15 mouse cellular contexts compared by ENCODE assay signal in the genomic region with DNA sequence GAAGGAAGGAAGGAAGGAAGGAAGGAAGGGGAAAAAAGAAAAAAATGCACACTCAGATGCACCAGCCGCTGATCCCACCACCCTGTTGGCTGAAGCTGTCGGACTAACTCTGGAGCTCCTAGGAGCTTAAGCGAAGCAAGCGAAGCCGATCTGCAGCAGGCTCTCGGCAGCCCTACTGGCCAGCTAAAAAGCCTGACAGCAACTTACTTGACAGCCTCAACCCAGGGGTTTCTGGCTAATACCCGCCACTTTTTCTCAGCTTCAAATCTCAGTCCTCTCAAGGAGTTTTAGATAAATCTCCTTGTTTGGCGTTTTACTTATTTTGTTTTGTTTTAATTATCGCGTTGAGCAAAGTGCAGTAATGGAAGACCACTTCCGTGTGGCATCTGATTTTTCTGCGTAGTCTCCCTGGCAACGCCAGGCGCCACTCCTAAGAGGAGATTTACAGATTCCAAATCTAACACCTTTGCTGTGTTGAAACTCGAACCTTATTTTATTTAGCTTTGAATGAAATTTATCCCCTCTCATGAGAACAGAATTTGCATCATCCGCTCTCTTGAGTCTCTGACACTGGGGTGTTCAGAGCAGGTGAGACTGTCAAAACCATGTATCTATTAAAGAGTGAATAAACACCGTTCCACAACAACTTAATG. TPM values are rescaled to one million over a fixed set of nuclear protein-coding genes. Genes with fewer than 3 reads are reported as not detected.
A peak's percentile ranks its signal among the peaks of the same experiment; 100 is the strongest.
DNase-seq lines count a peak whose midpoint lies in the region; ATAC-seq and TF ChIP-seq lines count a peak whose summit lies in the region.
"Had no signal": no experiment of that assay in that cellular context is flagged by ENCODE, and none has a peak within 500 bp of the region (broad histone marks: within the 10 kb centered on the region; RNA-seq: fewer than 3 reads in every experiment).

No protein-coding gene starts in this region.

- H3K27ac ChIP-seq in heart, embryonic 13.5 days (replicated peaks) = no peak overlapping the region
- H3K27ac ChIP-seq in heart, embryonic 12.5 days (ENCODE audit: poor library complexity, severe bottlenecking) = no peak overlapping the region
- no peak overlapping the region for H3K27ac ChIP-seq in embryonic facial prominence, embryonic 10.5 days (replicated peaks)
- no peak overlapping the region for H3K27ac ChIP-seq in hindbrain, embryonic 11.5 days (ENCODE audit: low read depth, low read length)
- H3K27ac ChIP-seq in midbrain, embryonic 16.5 days (ENCODE audit: low read length) = peak overlapping the region; percentile 68
- H3K27ac ChIP-seq in gastrocnemius, adult 2 months = no peak overlapping the region
- H3K27ac ChIP-seq: liver, embryonic 15.5 days had no signal

- peak; percentile 45 for DNase-seq in embryonic facial prominence, embryonic 10.5 days (ENCODE audit: low spot score)
- DNase-seq in hindbrain, embryonic 11.5 days (ENCODE audit: low spot score) = peak; percentile 61
- DNase-seq in urinary bladder, postnatal 14 days (ENCODE audit: low spot score) = no peak
- no peak for DNase-seq in gastrocnemius, adult 2 months
- no peak for DNase-seq in adrenal gland, adult 8-10 months
- DNase-seq: adrenal gland, postnatal 10 days; cerebellum, adult 11-12 months; thymus, postnatal 36 days had no signal

- no peaks in the 10 kb centered on the region for H3K9me3 ChIP-seq in heart, embryonic 13.5 days
- H3K9me3 ChIP-seq in heart, embryonic 12.5 days (replicated peaks) = no peaks in the 10 kb centered on the region
- no peaks in the 10 kb centered on the region for H3K9me3 ChIP-seq in embryonic facial prominence, embryonic 10.5 days
- H3K9me3 ChIP-seq in hindbrain, embryonic 11.5 days (ENCODE audit: control insufficient read depth, low read length) = no peaks in the 10 kb centered on the region
- no peaks in the 10 kb centered on the region for H3K9me3 ChIP-seq in midbrain, embryonic 16.5 days (replicated peaks; ENCODE audit: control insufficient read depth, low read length, poor library complexity, severe bottlenecking)
- H3K9me3 ChIP-seq: liver, embryonic 15.5 days had no signal

- no peak overlapping the region for H3K4me3 ChIP-seq in heart, embryonic 13.5 days
- no peak overlapping the region for H3K4me3 ChIP-seq in heart, embryonic 12.5 days
- H3K4me3 ChIP-seq in embryonic facial prominence, embryonic 10.5 days = peak overlapping the region; percentile 39
- peak overlapping the region; percentile 13; the same call in 1 of the 2 replicates for H3K4me3 ChIP-seq in hindbrain, embryonic 11.5 days (ENCODE audit: low read depth, low read length)
- peak overlapping the region; percentile 3 for H3K4me3 ChIP-seq in midbrain, embryonic 16.5 days (ENCODE audit: low read depth, low read length)
- H3K4me3 ChIP-seq in gastrocnemius, adult 2 months = no peak overlapping the region
- H3K4me3 ChIP-seq: erythroblast, embryonic 14.5 days; liver, embryonic 15.5 days had no signal

- no peak overlapping the region for H3K9ac ChIP-seq in heart, embryonic 13.5 days
- no peak overlapping the region for H3K9ac ChIP-seq in heart, embryonic 12.5 days
- H3K9ac ChIP-seq in hindbrain, embryonic 11.5 days (ENCODE audit: low read depth, low read length) = no peak overlapping the region
- H3K9ac ChIP-seq in midbrain, embryonic 16.5 days (ENCODE audit: low read depth, low read length) = no peak overlapping the region
- H3K9ac ChIP-seq: liver, embryonic 15.5 days had no signal

- no peaks in the 10 kb centered on the region for H3K4me1 ChIP-seq in heart, embryonic 13.5 days
- H3K4me1 ChIP-seq in heart, embryonic 12.5 days (replicated peaks) = no peaks in the 10 kb centered on the region
- peaks cover 21% of the 10 kb centered on the region for H3K4me1 ChIP-seq in embryonic facial prominence, embryonic 10.5 days
- H3K4me1 ChIP-seq in hindbrain, embryonic 11.5 days (replicated peaks; ENCODE audit: control insufficient read depth, insufficient read depth, low read length) = no peaks in the 10 kb centered on the region
- no peaks in the 10 kb centered on the region for H3K4me1 ChIP-seq in midbrain, embryonic 16.5 days (ENCODE audit: control insufficient read depth, insufficient read depth, low read length)
- H3K4me1 ChIP-seq: liver, embryonic 15.5 days had no signal

- ATAC-seq in heart, embryonic 13.5 days (ENCODE audit: extremely low read depth, insufficient number of reproducible peaks, low FRiP score, low TSS enrichment) = no peak
- ATAC-seq in heart, embryonic 12.5 days (ENCODE audit: insufficient number of reproducible peaks, low FRiP score) = no peak
- no peak for ATAC-seq in hindbrain, embryonic 11.5 days (ENCODE audit: low FRiP score)
- ATAC-seq in midbrain, embryonic 16.5 days = no peak
- ATAC-seq: CD4-positive, CD25-positive, alpha-beta regulatory T cell, adult 4 months had no signal

- intact Hi-C loops in gastrocnemius, adult 2 months (cut with DNase I) = no loop called here

- no peaks in the 10 kb centered on the region for H3K36me3 ChIP-seq in heart, embryonic 13.5 days
- no peaks in the 10 kb centered on the region for H3K36me3 ChIP-seq in heart, embryonic 12.5 days
- H3K36me3 ChIP-seq in embryonic facial prominence, embryonic 10.5 days (replicated peaks) = no peaks in the 10 kb centered on the region
- no peaks in the 10 kb centered on the region for H3K36me3 ChIP-seq in hindbrain, embryonic 11.5 days (ENCODE audit: control insufficient read depth, insufficient read depth, low read length)
- H3K36me3 ChIP-seq in midbrain, embryonic 16.5 days (ENCODE audit: control insufficient read depth, insufficient read depth, low read length) = no peaks in the 10 kb centered on the region
- H3K36me3 ChIP-seq: liver, embryonic 15.5 days had no signal

- peaks cover 86% of the 10 kb centered on the region for H3K27me3 ChIP-seq in heart, embryonic 13.5 days (replicated peaks)
- H3K27me3 ChIP-seq in heart, embryonic 12.5 days (replicated peaks) = peaks cover 63% of the 10 kb centered on the region
- peaks cover 100% of the 10 kb centered on the region for H3K27me3 ChIP-seq in embryonic facial prominence, embryonic 10.5 days (replicated peaks; ENCODE audit: low read depth, poor library complexity, severe bottlenecking)
- H3K27me3 ChIP-seq in hindbrain, embryonic 11.5 days (ENCODE audit: control insufficient read depth, insufficient read depth, low read length) = peaks cover 14% of the 10 kb centered on the region; the same call in 1 of the 2 replicates
- peaks cover 32% of the 10 kb centered on the region for H3K27me3 ChIP-seq in midbrain, embryonic 16.5 days (ENCODE audit: control insufficient read depth, insufficient read depth, low read depth, low read length)

- no peak for TF ChIP-seq CTCF in gastrocnemius, adult 2 months (IDR thresholded peaks at IDR 0.05)

- WGBS in heart, embryonic 13.5 days = 3% methylated on average over 17 of the region's 17 CpGs
- whole genome bisulfite sequencing in heart, embryonic 12.5 days = 3% methylated on average over 17 of the region's 17 CpGs
- 2% methylated on average over 17 of the region's 17 CpGs for WGBS in embryonic facial prominence, embryonic 10.5 days
- WGBS in hindbrain, embryonic 11.5 days = 2% methylated on average over 17 of the region's 17 CpGs
- WGBS in midbrain, embryonic 16.5 days = 3% methylated on average over 17 of the region's 17 CpGs

- H3K4me2 ChIP-seq in heart, embryonic 13.5 days = peak overlapping the region; percentile 13; the same call in 1 of the 2 replicates
- H3K4me2 ChIP-seq in heart, embryonic 12.5 days = no peak overlapping the region
- H3K4me2 ChIP-seq in hindbrain, embryonic 11.5 days (replicated peaks; ENCODE audit: low read depth, low read length) = peak overlapping the region; percentile 36
- peak overlapping the region; percentile 47 for H3K4me2 ChIP-seq in midbrain, embryonic 16.5 days (ENCODE audit: low read length)
- H3K4me2 ChIP-seq: liver, embryonic 15.5 days had no signal

RNA-seq across cellular contexts. Expression of a gene that starts 27.4 kb away (rescaled TPM):
- 4.1 and 4.6 TPM in 2 replicates for polyA plus RNA-seq in heart, embryonic 13.5 days (2015; fragmentation: Nextera tagmentation; extraction: Ambion mirVana)
- 5.0 and 6.7 TPM in 2 replicates for polyA plus RNA-seq in heart, embryonic 12.5 days (2016; fragmentation: Nextera tagmentation; extraction: Ambion mirVana)
- 54.4 and 58.6 TPM in 2 replicates for polyA plus RNA-seq in embryonic facial prominence, embryonic 10.5 days (2016; fragmentation: Nextera tagmentation; extraction: Ambion mirVana)
- 82.8 and 97.2 TPM in 2 replicates for polyA plus RNA-seq in hindbrain, embryonic 11.5 days (2014; fragmentation: Nextera tagmentation; extraction: Ambion mirVana)
- polyA plus RNA-seq in midbrain, embryonic 16.5 days (2015; fragmentation: Nextera tagmentation; extraction: Ambion mirVana) = 46.0 and 64.0 TPM in 2 replicates
- under 1 TPM; 0.41 to 0.56 TPM for total RNA-seq in gastrocnemius, adult 2 months (2021)
- 10 to 100 TPM; 19.1 to 26.2 (median 21.7) TPM for total RNA-seq in adrenal gland, adult 8-10 months (2022)
- total RNA-seq: megakaryocyte-erythroid progenitor cell, adult 5-6 weeks had no signal
- polyA plus RNA-seq: CD4-positive, CD25-positive, alpha-beta regulatory T cell, adult 4 months; erythroblast, embryonic 14.5 days had no signal

Comparison
In these comparisons a context has a peak if more than half of its experiments do, and no peak if none do; other contexts are left out.
1. H3K4me3 ChIP-seq: peak in embryonic facial prominence, embryonic 10.5 days (single experiment), hindbrain, embryonic 11.5 days (single experiment) and midbrain, embryonic 16.5 days (single experiment); none in heart, embryonic 13.5 days (single experiment), heart, embryonic 12.5 days (single experiment) and gastrocnemius, adult 2 months (single experiment).
2. DNase-seq: peak in embryonic facial prominence, embryonic 10.5 days (single experiment) and hindbrain, embryonic 11.5 days (single experiment); none in urinary bladder, postnatal 14 days (single experiment), gastrocnemius, adult 2 months (single experiment) and adrenal gland, adult 8-10 months (single experiment).